Mouse (Mus musculus) kidney, postnatal 10 days (tissue): ENCODE measurements around the gene Clasrp.

ENCODE experiments used
- DNase-seq: peaks from one replicate; pipeline ENCODE4 v3.0.0; 2021; ENCODE audit warnings: mixed read lengths

Clasrp gene

GRCm38 (mm10) chr7:19561765-19562642, 42.3 kb downstream of the Clasrp start:
- DNase-seq = peak; percentile 97

- DNase-seq = peak; percentile 39
Observed at GRCm38 (mm10) chr7:19561431-19561764, 42.9 kb downstream of the Clasrp start.

- peak; percentile 42 for DNase-seq
Observed at GRCm38 (mm10) chr7:19560491-19561260, 43.6 kb downstream of the Clasrp start.

- DNase-seq = no peak
Observed at GRCm38 (mm10) chr7:19558965-19559364, 45.3 kb downstream of the Clasrp start.

- DNase-seq = peak; percentile 32
Observed at GRCm38 (mm10) chr7:19557982-19558900, 46.0 kb downstream of the Clasrp start.

- DNase-seq = peak; percentile 41
Observed at GRCm38 (mm10) chr7:19557086-19557485, 47.2 kb downstream of the Clasrp start.

- no peak for DNase-seq
Observed at GRCm38 (mm10) chr7:19554168-19554567, 50.1 kb downstream of the Clasrp start.

GRCm38 (mm10) chr7:19552443-19552842, 51.8 kb downstream of the Clasrp start:
- DNase-seq = no peak

- no peak for DNase-seq
Observed at GRCm38 (mm10) chr7:19551634-19552033, 52.7 kb downstream of the Clasrp start.

GRCm38 (mm10) chr7:19549394-19549793, 54.9 kb downstream of the Clasrp start:
- no peak for DNase-seq

GRCm38 (mm10) chr7:19547344-19547969, 56.8 kb downstream of the Clasrp start:
- no peak for DNase-seq

GRCm38 (mm10) chr7:19546007-19546406, 58.3 kb downstream of the Clasrp start:
- no peak for DNase-seq

GRCm38 (mm10) chr7:19543584-19543983, 60.7 kb downstream of the Clasrp start:
- DNase-seq = peak; percentile 50

- no peak for DNase-seq
Observed at GRCm38 (mm10) chr7:19542155-19542691, 62.1 kb downstream of the Clasrp start.

GRCm38 (mm10) chr7:19541681-19542154, 62.6 kb downstream of the Clasrp start:
- DNase-seq = no peak

- DNase-seq = no peak
Observed at GRCm38 (mm10) chr7:19540771-19541566, 63.3 kb downstream of the Clasrp start.

- no peak for DNase-seq
Observed at GRCm38 (mm10) chr7:19534676-19535075, 69.6 kb downstream of the Clasrp start.

GRCm38 (mm10) chr7:19532240-19532639, 72.0 kb downstream of the Clasrp start:
- DNase-seq = no peak

- no peak for DNase-seq
Observed at GRCm38 (mm10) chr7:19531077-19531476, 73.2 kb downstream of the Clasrp start.
